Mouse (Mus musculus) MEL (cell line): ENCODE measurements around the gene Gm42791. TPM values are rescaled to one million over a fixed set of nuclear protein-coding genes. Genes with fewer than 3 reads are reported as not detected.

ENCODE experiments used
- DNase-seq: peaks from one replicate; pipeline ENCODE4 v3.0.0; 2011; ENCODE audit warnings: low read depth, low spot score
- H3K27ac ChIP-seq: 2 replicates; pipeline ENCODE4 v1.5.1; 2012; ENCODE audit warnings: low read depth, mild to moderate bottlenecking, control low read depth, low read length, moderate library complexity; ENCODE audit not compliant: control insufficient read depth
- H3K27me3 ChIP-seq, 2 experiments: fragments of 150-350 bp in 1 of 2; sonication (generic) in 1 of 2; 2 replicates each; pipeline ENCODE4 v1.6.1; 2012; ENCODE audit warnings: low read length in 2 of 2, mild to moderate bottlenecking in 2 of 2, improper control_type of control experiment in 1 of 2, moderate library complexity in 1 of 2; ENCODE audit not compliant: insufficient read depth in 2 of 2, control insufficient read depth in 1 of 2
- H3K36me3 ChIP-seq, 2 experiments: 2 replicates each; pipeline ENCODE4 v1.6.1; 2012 to 2014; ENCODE audit warnings: low read length in 2 of 2, improper control_type of control experiment in 1 of 2, inconsistent platforms in 1 of 2, mild to moderate bottlenecking in 1 of 2; ENCODE audit not compliant: insufficient read depth in 2 of 2, control insufficient read depth in 1 of 2
- H3K4me1 ChIP-seq, 2 experiments: fragments of 150-350 bp in 1 of 2; sonication (generic) in 1 of 2; 2 replicates each; pipeline ENCODE4 v1.6.1; 2012; ENCODE audit warnings: low read length in 2 of 2, improper control_type of control experiment in 1 of 2, mild to moderate bottlenecking in 1 of 2; ENCODE audit not compliant: insufficient read depth in 2 of 2, control insufficient read depth in 1 of 2
- H3K4me3 ChIP-seq, 2 experiments: fragments of 150-350 bp in 1 of 2; sonication (generic) in 1 of 2; 2 replicates each; pipeline ENCODE4 v1.5.1; 2012; ENCODE audit warnings: low read depth in 2 of 2, low read length in 2 of 2, mild to moderate bottlenecking in 2 of 2, moderate library complexity in 2 of 2, control low read depth in 1 of 2, improper control_type of control experiment in 1 of 2; ENCODE audit not compliant: control insufficient read depth in 1 of 2, insufficient read depth in 1 of 2
- H3K79me2 ChIP-seq: 2 replicates; pipeline ENCODE4 v1.6.1; 2012; ENCODE audit warnings: mild to moderate bottlenecking, low read length, moderate library complexity; ENCODE audit not compliant: control insufficient read depth, poor library complexity, insufficient read depth
- H3K9ac ChIP-seq: 2 replicates; pipeline ENCODE4 v1.6.1; 2012; ENCODE audit warnings: low read depth, mild to moderate bottlenecking, control low read depth, low read length, moderate library complexity; ENCODE audit not compliant: control insufficient read depth, poor library complexity, severe bottlenecking
- H3K9me3 ChIP-seq: fragments of 150-350 bp; sonication (generic); replicated peaks from 2 replicates; pipeline ENCODE4 v1.6.1; 2012; ENCODE audit warnings: mild to moderate bottlenecking, low read length, improper control_type of control experiment, moderate library complexity; ENCODE audit not compliant: insufficient read depth
- BHLHE40 ChIP-seq: IDR thresholded peaks from 2 replicates; pipeline ENCODE4 v1.6.1; 2012; ENCODE audit warnings: low read depth, mild to moderate bottlenecking, inconsistent platforms, low read length, improper control_type of control experiment, borderline replicate concordance
- CHD1 ChIP-seq: IDR thresholded peaks from 2 replicates; pipeline ENCODE4 v1.6.1; 2012; ENCODE audit warnings: low read depth, mild to moderate bottlenecking, inconsistent platforms, low read length, improper control_type of control experiment
- CHD2 ChIP-seq: IDR thresholded peaks from 2 replicates; pipeline ENCODE4 v1.6.1; 2011; ENCODE audit warnings: low read length, improper control_type of control experiment
- CTCF ChIP-seq, 3 experiments: IDR thresholded peaks in 2 of 3; conservative IDR thresholded peaks in 1 of 3; 2 replicates each; pipeline ENCODE4 v1.5.1; 2011 to 2012; ENCODE audit warnings: low read length in 3 of 3, low read depth in 2 of 3, mild to moderate bottlenecking in 2 of 3, improper control_type of control experiment in 1 of 3, inconsistent platforms in 1 of 3, mixed read lengths in 1 of 3, moderate library complexity in 1 of 3; ENCODE audit not compliant: control insufficient read depth in 1 of 3, insufficient read depth in 1 of 3, poor library complexity in 1 of 3, severe bottlenecking in 1 of 3
- E2F4 ChIP-seq: IDR thresholded peaks from 2 replicates; pipeline ENCODE4 v1.6.1; 2011; ENCODE audit warnings: low read depth, low read length, improper control_type of control experiment, borderline replicate concordance
- EP300 ChIP-seq, 2 experiments: IDR thresholded peaks; 2 replicates each; pipeline ENCODE4 v1.6.1; 2011; ENCODE audit warnings: improper control_type of control experiment in 2 of 2, low read length in 2 of 2, low read depth in 1 of 2, mild to moderate bottlenecking in 1 of 2
- ETS1 ChIP-seq: IDR thresholded peaks from 2 replicates; pipeline ENCODE4 v1.6.1; 2012; ENCODE audit warnings: low read depth, mild to moderate bottlenecking, inconsistent platforms, low read length, improper control_type of control experiment, moderate library complexity
- GABPA ChIP-seq: IDR thresholded peaks from 2 replicates; pipeline ENCODE4 v1.6.1; 2012; ENCODE audit warnings: low read depth, mild to moderate bottlenecking, inconsistent platforms, low read length, improper control_type of control experiment, moderate library complexity
- GATA1 ChIP-seq: IDR thresholded peaks from 2 replicates; pipeline ENCODE4 v1.6.1; 2011; ENCODE audit warnings: low read depth, low read length, improper control_type of control experiment
- HCFC1 ChIP-seq: IDR thresholded peaks from 2 replicates; pipeline ENCODE4 v1.6.1; 2012; ENCODE audit warnings: low read depth, mild to moderate bottlenecking, inconsistent platforms, low read length, improper control_type of control experiment, moderate library complexity
- JUND ChIP-seq: IDR thresholded peaks from 2 replicates; pipeline ENCODE4 v1.6.1; 2011; ENCODE audit warnings: low read depth, mild to moderate bottlenecking, improper control_type of control experiment, low read length
- KAT2A ChIP-seq: conservative IDR thresholded peaks from 2 replicates; pipeline ENCODE4 v1.6.1; 2012; ENCODE audit warnings: low read depth, low read length, improper control_type of control experiment, inconsistent platforms
- MAFK ChIP-seq: IDR thresholded peaks from 2 replicates; pipeline ENCODE4 v1.6.1; 2011; ENCODE audit warnings: low read depth, mild to moderate bottlenecking, low read length, improper control_type of control experiment, borderline replicate concordance
- MAZ ChIP-seq: IDR thresholded peaks from 2 replicates; pipeline ENCODE4 v1.6.1; 2012; ENCODE audit warnings: low read depth, mild to moderate bottlenecking, inconsistent platforms, low read length, improper control_type of control experiment
- MEF2A ChIP-seq: IDR thresholded peaks from 2 replicates; pipeline ENCODE4 v1.6.1; 2014; ENCODE audit warnings: low read depth, mild to moderate bottlenecking, inconsistent platforms, low read length, improper control_type of control experiment; ENCODE audit not compliant: poor library complexity, insufficient replicate concordance, severe bottlenecking; ENCODE audit errors: extremely low read depth
- MXI1 ChIP-seq: IDR thresholded peaks from 2 replicates; pipeline ENCODE4 v1.6.1; 2011; ENCODE audit warnings: mild to moderate bottlenecking, low read depth, low read length, improper control_type of control experiment
- MYB ChIP-seq: IDR thresholded peaks from 2 replicates; pipeline ENCODE4 v1.6.1; 2011; ENCODE audit warnings: mild to moderate bottlenecking, low read depth, low read length, improper control_type of control experiment
- MYC ChIP-seq: IDR thresholded peaks from 2 replicates; pipeline ENCODE4 v1.6.1; 2011; ENCODE audit warnings: low read depth, mild to moderate bottlenecking, low read length, improper control_type of control experiment, moderate library complexity
- NELFE ChIP-seq: IDR thresholded peaks from 2 replicates; pipeline ENCODE4 v1.6.1; 2011; ENCODE audit warnings: low read depth, low read length, improper control_type of control experiment
- NRF1 ChIP-seq: IDR thresholded peaks from 2 replicates; pipeline ENCODE4 v1.6.1; 2014; ENCODE audit warnings: low read depth, mild to moderate bottlenecking, inconsistent platforms, low read length, improper control_type of control experiment, moderate library complexity; ENCODE audit not compliant: poor library complexity, insufficient read depth, severe bottlenecking
- POLR2A ChIP-seq, 2 experiments: IDR thresholded peaks; 2 replicates each; pipeline ENCODE4 v1.6.1; 2011 to 2012; ENCODE audit warnings: low read length in 2 of 2, mild to moderate bottlenecking in 2 of 2, control low read depth in 1 of 2, improper control_type of control experiment in 1 of 2, low read depth in 1 of 2, moderate library complexity in 1 of 2; ENCODE audit not compliant: control insufficient read depth in 1 of 2, insufficient read depth in 1 of 2, poor library complexity in 1 of 2
- POLR2AphosphoS2 ChIP-seq: IDR thresholded peaks from 2 replicates; pipeline ENCODE4 v1.6.1; 2011; ENCODE audit warnings: low read length, improper control_type of control experiment
- POLR2AphosphoS5 ChIP-seq: IDR thresholded peaks from 2 replicates; pipeline ENCODE4 v1.6.1; 2012; ENCODE audit warnings: low read depth, borderline replicate concordance, mild to moderate bottlenecking, inconsistent platforms, low read length, moderate library complexity, mixed read lengths
- RCOR1 ChIP-seq: IDR thresholded peaks from 2 replicates; pipeline ENCODE4 v1.6.1; 2012; ENCODE audit warnings: low read depth, mild to moderate bottlenecking, inconsistent platforms, low read length, improper control_type of control experiment
- SIN3A ChIP-seq: IDR thresholded peaks from 2 replicates; pipeline ENCODE4 v1.6.1; 2012; ENCODE audit warnings: low read length, improper control_type of control experiment, inconsistent platforms
- SMC3 ChIP-seq: IDR thresholded peaks from 2 replicates; pipeline ENCODE4 v1.6.1; 2011; ENCODE audit warnings: low read depth, low read length, improper control_type of control experiment
- TAL1 ChIP-seq: IDR thresholded peaks from 2 replicates; pipeline ENCODE4 v1.6.1; 2012; ENCODE audit warnings: mild to moderate bottlenecking, inconsistent platforms, low read length, moderate library complexity, mixed read lengths
- TBP ChIP-seq: IDR thresholded peaks from 2 replicates; pipeline ENCODE4 v1.8.0; 2011; ENCODE audit warnings: low read depth, low read length, improper control_type of control experiment
- TCF12 ChIP-seq: IDR thresholded peaks from 2 replicates; pipeline ENCODE4 v1.6.1; 2014; ENCODE audit warnings: low read depth, mild to moderate bottlenecking, inconsistent platforms, low read length, improper control_type of control experiment, moderate library complexity
- UBTF ChIP-seq: IDR thresholded peaks from 2 replicates; pipeline ENCODE4 v1.6.1; 2012; ENCODE audit warnings: low read depth, mild to moderate bottlenecking, inconsistent platforms, low read length, improper control_type of control experiment, moderate library complexity, borderline replicate concordance; ENCODE audit not compliant: insufficient read depth
- USF1 ChIP-seq: IDR thresholded peaks from 2 replicates; pipeline ENCODE4 v1.6.1; 2014; ENCODE audit warnings: low read depth, mild to moderate bottlenecking, inconsistent platforms, low read length, improper control_type of control experiment, moderate library complexity
- USF2 ChIP-seq, 2 experiments: IDR thresholded peaks; 2 replicates each; pipeline ENCODE4 v1.6.1; 2011 to 2012; ENCODE audit warnings: improper control_type of control experiment in 2 of 2, low read length in 2 of 2, borderline replicate concordance in 1 of 2, inconsistent platforms in 1 of 2, low read depth in 1 of 2, mild to moderate bottlenecking in 1 of 2; ENCODE audit not compliant: insufficient read depth in 1 of 2
- ZC3H11A ChIP-seq: IDR thresholded peaks from 2 replicates; pipeline ENCODE4 v1.6.1; 2012; ENCODE audit warnings: low read depth, mild to moderate bottlenecking, inconsistent platforms, low read length, improper control_type of control experiment
- ZKSCAN1 ChIP-seq: IDR thresholded peaks from 2 replicates; pipeline ENCODE4 v1.6.1; 2012; ENCODE audit warnings: low read depth, mild to moderate bottlenecking, inconsistent platforms, low read length, improper control_type of control experiment, moderate library complexity
- ZMIZ1 ChIP-seq: IDR thresholded peaks from 2 replicates; pipeline ENCODE4 v1.6.1; 2012; ENCODE audit warnings: low read depth, mild to moderate bottlenecking, inconsistent platforms, low read length, improper control_type of control experiment, moderate library complexity
- ZNF384 ChIP-seq: IDR thresholded peaks from 2 replicates; pipeline ENCODE4 v1.6.1; 2012; ENCODE audit warnings: low read depth, mild to moderate bottlenecking, inconsistent platforms, low read length, improper control_type of control experiment
- polyA plus RNA-seq, 2 experiments: library from polyadenylated mRNA; stranded (reverse) in 1 of 2; unstranded in 1 of 2; fragments of >175 nt in 1 of 2; fragments of >200 nt in 1 of 2; gene quantifications; 2 replicates each; pipeline versions ENCODE4 v1.2.1 to v1.2.4; 2012; ENCODE audit warnings: low replicate concordance in 2 of 2, low read depth in 1 of 2; ENCODE audit not compliant: insufficient read length in 2 of 2, insufficient read depth in 1 of 2, missing spikeins in 1 of 2
- total RNA-seq: library from RNA; depleted of rRNA; stranded (reverse); fragments of 300-350 nt; gene quantifications from 2 replicates; pipeline ENCODE4 v1.2.3, GENCODE M21; 2012

Gene Gm42791
- total and polyA plus RNA-seq, 3 experiments: 1.2 to 2.1 TPM; not detected in 1

GRCm38 (mm10) chr5:149031199-149031750 is 36.3 kb upstream of the Gm42791 start:
- Histone ChIP-seq H3K9ac (peak overlapping the region; percentile 90), H3K36me3 (peaks cover 0 to 15% of the 10 kb centered on the region in 2 experiments; a peak in 2 of 4 replicates), H3K79me2 (peaks cover 2% of the 10 kb centered on the region; the same call in 1 of the 2 replicates), H3K4me1 (peaks cover 8 to 16% of the 10 kb centered on the region in 2 experiments), H3K27me3 (no peaks in the 10 kb centered on the region), H3K4me3 (peak overlapping the region; percentile 57 to 83), H3K9me3 (no peaks in the 10 kb centered on the region), H3K27ac (peak overlapping the region; percentile 79)
- peak; percentile 90 for DNase-seq
- no peak for TF ChIP-seq TAL1
- TF ChIP-seq MAFK: no peak
- TF ChIP-seq ZKSCAN1: no peak
- TF ChIP-seq HCFC1: peak; percentile 20; the same call in 1 of the 2 replicates
- TF ChIP-seq SIN3A: peak; percentile 65; the same call in 1 of the 2 replicates
- peak in 1 of 2 experiments; percentile 18; a peak in 1 of 4 replicates for TF ChIP-seq EP300 (IDR thresholded peaks at IDR 0.05; ENCODE audit: low read depth in 1 of 2, low read length in 2 of 2)
- TF ChIP-seq TBP: peak; percentile 62; the same call in 1 of the 2 replicates
- TF ChIP-seq NELFE: peak; percentile 72
- no peak for TF ChIP-seq UBTF
- no peak for TF ChIP-seq KAT2A
- no peak for TF ChIP-seq ZNF384
- no peak for TF ChIP-seq BHLHE40
- TF ChIP-seq NRF1: 0 out of 2 replicates have a peak, but pooled peaks have one; percentile 29
- TF ChIP-seq GABPA: no peak
- no peak for TF ChIP-seq CHD2
- no peak for TF ChIP-seq ZC3H11A
- no peak for TF ChIP-seq GATA1
- TF ChIP-seq ETS1: peak; percentile 59; the same call in 1 of the 2 replicates
- peak; percentile 84 to 99 for TF ChIP-seq POLR2A (IDR thresholded peaks at IDR 0.05; ENCODE audit: control insufficient read depth in 1 of 2, insufficient read depth in 1 of 2, low read depth in 1 of 2, low read length in 2 of 2, poor library complexity in 1 of 2)
- peak; percentile 38 for TF ChIP-seq TCF12
- TF ChIP-seq MYC: 0 out of 2 replicates have a peak, but pooled peaks have one; percentile 76
- 0 out of 2 replicates have a peak, but pooled peaks have one; percentile 6 for TF ChIP-seq CHD1
- no peak for TF ChIP-seq MEF2A
- no peak; a peak in 1 of 6 replicates for TF ChIP-seq CTCF (IDR thresholded peaks at IDR 0.05 in 2 of 3, conservative IDR thresholded peaks at IDR 0.05 in 1 of 3; ENCODE audit: control insufficient read depth in 1 of 3, insufficient read depth in 1 of 3, low read depth in 2 of 3, low read length in 3 of 3, poor library complexity in 1 of 3, severe bottlenecking in 1 of 3)
- no peak; the same call in 1 of the 2 replicates for TF ChIP-seq MAZ
- TF ChIP-seq POLR2AphosphoS5: no peak
- peak; percentile 78; the same call in 1 of the 2 replicates for TF ChIP-seq MXI1
- TF ChIP-seq ZMIZ1: peak; percentile 82; the same call in 1 of the 2 replicates
- TF ChIP-seq RCOR1: no peak
- TF ChIP-seq E2F4: no peak
- TF ChIP-seq MYB: no peak
- no peak for TF ChIP-seq USF1
- peak; percentile 17; the same call in 1 of the 2 replicates for TF ChIP-seq SMC3
- no peak for TF ChIP-seq JUND
- no peak for TF ChIP-seq USF2 (IDR thresholded peaks at IDR 0.05; ENCODE audit: borderline replicate concordance in 1 of 2, insufficient read depth in 1 of 2, low read depth in 1 of 2, low read length in 2 of 2)
- peak; percentile 52; the same call in 1 of the 2 replicates for TF ChIP-seq POLR2AphosphoS2
